Mouse (Mus musculus) limb, embryonic 12.5 days (tissue): ENCODE results near the gene Cpsf4. TPM values are rescaled to one million over a fixed set of nuclear protein-coding genes. Genes with fewer than 3 reads are reported as not detected.
A peak's percentile ranks its signal among the peaks of the same experiment; 100 is the strongest.
"Not testable (repeated sequence)": the region's sequence is repeated elsewhere in the genome, so short reads cannot be mapped to it uniquely, and the experiment has no call there.

Source experiments
- ATAC-seq: fragments of 200-750 bp; cut with Nextera tagmentation; 2 replicates; pipeline ENCODE4 v1.8.0; 2017; ENCODE audit warnings: low read depth, moderate TSS enrichment; ENCODE audit not compliant: insufficient number of reproducible peaks, insufficient read depth, low FRiP score, low TSS enrichment
- H3K27ac ChIP-seq: fragments of 300-500 bp; sonication (generic); 2 replicates; pipeline ENCODE4 v1.5.1; 2016; ENCODE audit warnings: mild to moderate bottlenecking, moderate library complexity
- H3K27me3 ChIP-seq: fragments of 300-500 bp; sonication (generic); 2 replicates; pipeline ENCODE4 v1.6.1; 2016; ENCODE audit warnings: mild to moderate bottlenecking, moderate library complexity
- H3K36me3 ChIP-seq: fragments of 300-500 bp; sonication (generic); 2 replicates; pipeline ENCODE4 v1.6.1; 2016; ENCODE audit warnings: mild to moderate bottlenecking, moderate library complexity
- H3K4me1 ChIP-seq: fragments of 300-500 bp; sonication (generic); replicated peaks from 2 replicates; pipeline ENCODE4 v1.6.1; 2016
- H3K4me2 ChIP-seq: fragments of 300-500 bp; sonication (generic); 2 replicates; pipeline ENCODE4 v1.6.1; 2016; ENCODE audit warnings: mild to moderate bottlenecking, moderate library complexity
- H3K4me3 ChIP-seq: fragments of 300-500 bp; sonication (generic); replicated peaks from 2 replicates; pipeline ENCODE4 v1.5.1; 2016; ENCODE audit warnings: mild to moderate bottlenecking
- H3K9ac ChIP-seq: fragments of 300-500 bp; sonication (generic); replicated peaks from 2 replicates; pipeline ENCODE4 v1.6.1; 2016; ENCODE audit warnings: mild to moderate bottlenecking, moderate library complexity
- H3K9me3 ChIP-seq: fragments of 300-500 bp; sonication (generic); 2 replicates; pipeline ENCODE4 v1.6.1; 2016; ENCODE audit warnings: mild to moderate bottlenecking, moderate library complexity
- WGBS: fragments of 180-500 bp; shearing (Covaris S2); methylation state at CpG from one replicate; pipeline ENCODE4 v1.1.7; 2016; 5-methylcytosine and 5-hydroxymethylcytosine counted together
- polyA plus RNA-seq: library from polyadenylated mRNA; unstranded; fragments of >200 nt; fragmentation: Nextera tagmentation; extraction: Ambion mirVana; gene quantifications from 2 replicates; pipeline ENCODE4 v1.2.1, GENCODE M21; 2016

Cpsf4 gene
- 65.9 and 67.2 TPM in 2 replicates for polyA plus RNA-seq

DNA sequence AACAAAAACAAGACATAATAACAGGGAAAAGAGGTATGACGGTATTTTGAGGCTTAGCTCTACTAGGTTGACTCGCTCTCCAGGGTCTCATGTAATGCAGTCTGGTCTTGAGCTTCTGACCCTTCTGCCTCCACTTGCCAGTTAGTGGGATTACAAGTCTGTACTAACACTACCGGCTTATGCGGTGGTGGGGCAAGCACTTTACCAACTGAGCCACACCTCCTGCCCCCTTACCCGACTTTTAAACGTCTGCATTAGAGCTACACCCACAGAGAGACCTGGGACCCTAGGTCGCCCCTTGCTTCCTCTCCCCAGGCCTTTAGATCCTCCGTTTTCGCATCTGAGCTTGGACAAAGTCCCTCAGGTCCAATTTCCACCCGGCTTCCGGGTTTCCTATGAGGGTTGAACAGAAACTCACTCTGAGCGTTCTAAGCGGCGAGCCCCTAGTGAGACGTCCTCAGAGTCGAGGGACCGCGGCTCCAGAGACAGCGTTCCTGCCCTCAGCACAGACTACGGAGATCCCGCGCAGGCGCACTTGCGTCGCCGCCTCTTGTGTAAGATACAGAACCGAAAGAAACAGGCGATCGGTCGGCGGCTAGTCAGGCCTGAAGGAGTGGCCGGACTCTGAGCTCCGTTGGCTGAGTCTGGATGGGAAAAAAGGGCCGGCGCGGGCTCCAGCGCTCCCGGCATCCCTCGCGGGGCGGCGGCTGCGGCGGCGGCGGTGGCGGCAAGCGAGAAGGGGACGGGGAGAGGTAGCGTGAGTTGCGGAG, at the start of gene Cpsf4, which contains the start of gene Ptcd1:
TSS of gene Cpsf4 (plus strand) at position 678 of the 770 bp plus-strand sequence.
TSS of gene Ptcd1 (minus strand) at position 573 of the 770 bp plus-strand sequence.
- H3K9ac ChIP-seq, result peak within 1 kb of the TSS; percentile 92
- peak within 1 kb of the TSS; percentile 86 for H3K27ac ChIP-seq
- H3K4me1 ChIP-seq, result peaks cover 23% of the 10 kb centered on the region
- WGBS, result under 1% methylated on average over 51 of the region's 51 CpGs
- ATAC-seq, result peak; percentile 94
- no peaks in the 10 kb centered on the region for H3K27me3 ChIP-seq
- H3K4me2 ChIP-seq, result peak within 1 kb of the TSS; percentile 91
- peak within 1 kb of the TSS; percentile 95 for H3K4me3 ChIP-seq
- H3K36me3 ChIP-seq, result peaks cover 51% of the 10 kb centered on the region
- no peaks in the 10 kb centered on the region for H3K9me3 ChIP-seq

DNA sequence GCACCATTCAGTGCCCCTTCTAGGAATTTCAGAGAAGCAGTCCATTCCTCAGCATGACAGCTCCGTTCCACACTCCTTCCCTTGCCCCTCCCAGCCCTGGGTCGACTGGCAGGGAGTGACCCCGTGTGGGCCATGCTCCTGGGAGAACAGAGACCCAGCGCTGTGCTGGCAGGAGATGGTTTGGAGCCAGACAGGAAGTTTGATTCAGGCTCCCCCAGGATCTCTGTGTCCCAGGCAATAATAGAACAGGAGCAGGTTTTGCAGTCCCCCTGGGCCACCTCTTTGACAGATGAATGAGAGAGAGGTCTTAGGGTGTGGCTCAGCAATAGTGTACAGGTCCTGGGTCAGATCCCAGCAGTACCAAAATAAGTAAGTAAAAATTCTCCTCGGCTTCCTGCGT, 49.0 kb upstream of the Cpsf4 start:
- no peak overlapping the region for H3K27ac ChIP-seq
- no peaks in the 10 kb centered on the region for H3K27me3 ChIP-seq
- no peak overlapping the region for H3K9ac ChIP-seq
- peaks cover 33% of the 10 kb centered on the region for H3K4me1 ChIP-seq
- H3K4me2 ChIP-seq, result no peak overlapping the region
- no peak for ATAC-seq
- peaks cover 13% of the 10 kb centered on the region for H3K36me3 ChIP-seq
- 59% methylated on average over 6 of the region's 6 CpGs for WGBS
- H3K4me3 ChIP-seq, result no peak overlapping the region
- no peaks in the 10 kb centered on the region for H3K9me3 ChIP-seq

DNA sequence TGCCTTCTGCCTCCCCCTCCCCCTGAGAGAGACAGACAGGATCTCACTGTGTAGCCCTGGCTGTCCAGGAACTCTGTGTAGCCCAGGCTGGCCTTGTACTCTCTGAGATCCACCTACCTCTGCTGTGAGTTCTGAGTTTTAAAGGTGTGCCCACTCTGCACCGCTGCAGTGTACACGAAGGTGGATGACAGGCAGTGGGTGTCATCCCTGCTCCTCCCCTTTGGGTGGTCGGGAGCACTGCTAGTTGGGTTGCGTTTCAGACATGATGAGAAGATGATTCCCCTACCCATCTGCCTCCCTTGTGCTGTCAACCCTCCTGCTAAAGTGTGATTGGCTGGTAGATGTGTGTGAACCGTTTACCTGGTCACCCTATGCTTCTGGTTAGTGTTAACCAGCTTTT, 48.6 kb upstream of the Cpsf4 start:
- ATAC-seq, result no peak
- peaks cover 17% of the 10 kb centered on the region for H3K36me3 ChIP-seq
- H3K4me2 ChIP-seq, result no peak overlapping the region
- no peaks in the 10 kb centered on the region for H3K27me3 ChIP-seq
- H3K27ac ChIP-seq, result no peak overlapping the region
- peaks cover 33% of the 10 kb centered on the region for H3K4me1 ChIP-seq
- no peaks in the 10 kb centered on the region for H3K9me3 ChIP-seq
- H3K9ac ChIP-seq, result no peak overlapping the region
- H3K4me3 ChIP-seq, result no peak overlapping the region
- 91% methylated on average over 5 of the region's 5 CpGs for WGBS

GRCm38 (mm10) chr5:145119385-145119784, 47.6 kb upstream of the Cpsf4 start:
- no peak for ATAC-seq
- H3K9me3 ChIP-seq, result no peaks in the 10 kb centered on the region
- H3K36me3 ChIP-seq, result peaks cover 26% of the 10 kb centered on the region
- 92% methylated on average over 2 of the region's 2 CpGs for whole genome bisulfite sequencing
- H3K27ac ChIP-seq, result no peak overlapping the region
- H3K4me2 ChIP-seq, result no peak overlapping the region
- no peak overlapping the region for H3K9ac ChIP-seq
- H3K4me3 ChIP-seq, result no peak overlapping the region
- no peaks in the 10 kb centered on the region for H3K27me3 ChIP-seq
- peaks cover 27% of the 10 kb centered on the region for H3K4me1 ChIP-seq

DNA sequence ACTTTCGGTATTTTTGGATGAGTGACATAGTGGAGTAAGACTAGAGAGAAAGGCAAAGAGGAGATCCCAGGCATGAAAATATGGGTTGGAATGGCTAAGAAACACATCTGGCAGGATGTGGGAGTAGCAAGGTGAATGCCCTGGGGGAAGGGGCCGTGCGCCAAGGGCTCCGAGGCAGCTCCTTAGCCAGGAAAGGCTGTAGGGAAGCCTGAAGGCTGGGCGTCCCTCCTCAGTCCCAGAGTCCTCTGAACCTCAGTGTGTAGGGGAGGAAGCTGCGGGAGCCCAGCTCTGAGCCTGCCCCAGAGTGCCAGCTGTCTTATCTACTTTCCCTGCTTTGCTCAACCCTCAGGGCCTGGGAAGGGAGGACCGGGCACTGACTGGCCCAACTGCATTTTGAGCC, 46.1 kb upstream of the Cpsf4 start:
- Histone ChIP-seq H3K9me3 (no peaks in the 10 kb centered on the region), H3K4me2 (no peak overlapping the region), H3K4me1 (peaks cover 17% of the 10 kb centered on the region), H3K9ac (0 out of 2 replicates have a peak overlapping the region, but pooled peaks have one; percentile 12), H3K27ac (0 out of 2 replicates have a peak overlapping the region, but pooled peaks have one; percentile 41), H3K27me3 (no peaks in the 10 kb centered on the region), H3K4me3 (no peak overlapping the region), H3K36me3 (peaks cover 41% of the 10 kb centered on the region)
- ATAC-seq, result no peak
- WGBS, result 52% methylated on average over 7 of the region's 7 CpGs

GRCm38 (mm10) chr5:145123396-145123795, 43.6 kb upstream of the Cpsf4 start:
- no peak overlapping the region for H3K4me3 ChIP-seq
- WGBS, result 94% methylated on average over 19 of the region's 19 CpGs

DNA sequence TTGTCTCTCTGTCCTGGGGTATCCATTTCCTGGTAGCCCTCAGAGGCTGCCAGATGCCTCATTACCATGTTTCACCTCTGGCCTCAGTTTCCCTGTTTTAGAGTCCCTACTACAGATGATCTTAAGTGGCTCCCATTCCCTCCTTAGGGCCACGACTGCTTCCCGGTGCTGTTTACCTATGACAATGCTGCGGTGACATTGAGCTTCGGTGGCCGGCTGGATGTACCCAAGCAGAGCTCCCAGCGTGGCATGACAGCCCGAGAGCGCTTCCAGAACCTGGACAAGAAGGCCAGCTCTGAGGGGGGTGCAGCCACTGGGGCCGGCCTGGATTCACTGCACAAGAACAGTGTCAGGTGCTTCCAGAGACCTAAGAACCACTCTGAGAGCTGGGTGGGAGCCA, 40.4 kb upstream of the Cpsf4 start:
- Histone ChIP-seq H3K27ac (no peak overlapping the region), H3K4me2 (no peak overlapping the region), H3K9ac (no peak overlapping the region), H3K4me1 (no peaks in the 10 kb centered on the region), H3K9me3 (no peaks in the 10 kb centered on the region), H3K36me3 (peaks cover 95% of the 10 kb centered on the region), H3K4me3 (no peak overlapping the region), H3K27me3 (no peaks in the 10 kb centered on the region)
- WGBS, result 95% methylated on average over 9 of the region's 9 CpGs
- ATAC-seq, result no peak

More at GRCm38 (mm10) chr5:145123396-145123795, 43.6 kb upstream of the Cpsf4 start:
- Histone ChIP-seq H3K4me2 (no peak overlapping the region), H3K27ac (no peak overlapping the region), H3K4me1 (peaks cover 6% of the 10 kb centered on the region), H3K27me3 (no peaks in the 10 kb centered on the region), H3K9ac (no peak overlapping the region), H3K36me3 (peaks cover 64% of the 10 kb centered on the region), H3K9me3 (no peaks in the 10 kb centered on the region)
- ATAC-seq, result no peak

DNA sequence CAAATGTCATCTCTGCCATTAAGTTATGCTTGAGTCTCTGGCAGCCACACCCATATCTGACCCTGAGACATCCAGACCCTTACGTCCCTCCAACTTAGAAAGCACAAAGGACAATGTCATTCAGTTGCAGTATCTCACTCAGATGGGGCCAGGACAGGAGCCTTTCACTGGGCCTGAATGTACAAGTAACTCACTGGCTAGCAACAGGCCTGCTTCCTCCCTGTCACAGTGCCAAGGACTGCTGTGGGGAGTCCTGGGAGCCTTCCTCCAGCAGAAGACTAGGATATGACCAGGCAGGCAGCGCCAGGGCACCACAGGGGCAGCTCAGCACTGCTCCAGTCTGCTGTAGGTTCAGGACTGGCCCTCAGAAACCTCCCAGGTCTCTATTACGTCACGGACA, 37.9 kb upstream of the Cpsf4 start:
- Histone ChIP-seq H3K4me1 (no peaks in the 10 kb centered on the region), H3K27me3 (no peaks in the 10 kb centered on the region), H3K27ac (no peak overlapping the region), H3K4me2 (no peak overlapping the region), H3K4me3 (no peak overlapping the region), H3K9me3 (no peaks in the 10 kb centered on the region), H3K36me3 (peaks cover 98% of the 10 kb centered on the region), H3K9ac (no peak overlapping the region)
- ATAC-seq, result no peak
- WGBS, result 91% methylated on average over 4 of the region's 4 CpGs

DNA sequence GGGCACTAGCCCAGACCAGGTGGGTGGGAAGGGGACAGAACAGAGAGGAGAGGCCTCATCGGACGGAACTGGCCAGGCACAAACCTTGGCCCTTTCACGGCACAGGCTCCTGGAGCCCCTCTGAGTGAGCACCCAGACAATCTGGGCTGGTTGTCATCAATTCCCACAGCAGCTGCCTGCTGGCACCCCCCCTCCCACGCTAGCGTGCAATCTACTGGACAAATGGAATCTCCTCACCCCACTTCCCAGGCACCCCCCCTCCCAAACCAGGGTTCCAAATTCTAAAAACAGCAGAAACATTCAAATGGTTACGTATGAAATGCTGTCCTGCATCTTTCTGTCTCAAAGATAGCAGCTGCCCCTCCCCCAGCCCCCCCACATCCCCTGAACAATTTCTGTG, 37.2 kb upstream of the Cpsf4 start:
- H3K4me1 ChIP-seq, H3K27me3 ChIP-seq, H3K27ac ChIP-seq, ATAC-seq, H3K4me3 ChIP-seq, H3K4me2 ChIP-seq, H3K9me3 ChIP-seq, H3K9ac ChIP-seq: not testable (repeated sequence)
- H3K36me3 ChIP-seq, result peaks cover 98% of the 10 kb centered on the region
- 95% methylated on average over 6 of the region's 6 CpGs for WGBS

GRCm38 (mm10) chr5:145130191-145130590, 36.8 kb upstream of the Cpsf4 start:
- H3K4me1 ChIP-seq, result no peaks in the 10 kb centered on the region
- H3K4me2 ChIP-seq, result no peak overlapping the region
- H3K9ac ChIP-seq, result no peak overlapping the region
- H3K27ac ChIP-seq, result no peak overlapping the region
- H3K36me3 ChIP-seq, result peaks cover 98% of the 10 kb centered on the region
- no peak overlapping the region for H3K4me3 ChIP-seq
- no peaks in the 10 kb centered on the region for H3K9me3 ChIP-seq
- no peaks in the 10 kb centered on the region for H3K27me3 ChIP-seq
- ATAC-seq, result no peak
- 92% methylated on average over 11 of the region's 11 CpGs for WGBS

- Histone ChIP-seq H3K4me2 (no peak overlapping the region), H3K27ac (no peak overlapping the region), H3K36me3 (peaks cover 96% of the 10 kb centered on the region), H3K9ac (no peak overlapping the region), H3K9me3 (no peaks in the 10 kb centered on the region), H3K4me1 (no peaks in the 10 kb centered on the region), H3K27me3 (no peaks in the 10 kb centered on the region), H3K4me3 (no peak overlapping the region)
- ATAC-seq, result no peak
- WGBS, result 96% methylated on average over 3 of the region's 3 CpGs
These were observed 36.0 kb upstream of the Cpsf4 start for GRCm38 (mm10) chr5:145130995-145131394.

DNA sequence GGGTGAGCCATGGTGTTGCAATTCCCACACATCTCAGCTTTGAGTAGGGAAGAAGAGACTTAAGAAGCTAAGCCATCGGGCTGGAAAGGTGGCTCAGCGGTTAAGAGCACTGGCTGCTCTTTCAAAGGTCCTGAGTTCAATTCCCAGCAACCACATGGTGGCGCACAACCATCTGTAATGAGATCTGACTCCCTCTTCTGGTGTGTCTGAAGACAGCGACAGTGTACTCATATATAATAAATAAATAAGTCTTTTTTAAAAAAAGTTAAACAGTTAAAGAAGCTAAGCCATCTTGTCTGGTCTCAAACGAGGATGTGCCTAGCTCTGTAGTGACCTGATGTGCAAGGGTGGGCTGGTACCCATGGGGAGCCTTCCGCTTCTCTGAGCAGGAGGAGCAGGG, 33.7 kb upstream of the Cpsf4 start:
- 90% methylated on average over 6 of the region's 6 CpGs for WGBS

More for the DNA sequence above, 33.7 kb upstream of the Cpsf4 start:
- ATAC-seq, H3K4me1 ChIP-seq, H3K4me3 ChIP-seq, H3K4me2 ChIP-seq, H3K27me3 ChIP-seq, H3K9me3 ChIP-seq, H3K9ac ChIP-seq, H3K27ac ChIP-seq: not testable (repeated sequence)
- peaks cover 89% of the 10 kb centered on the region for H3K36me3 ChIP-seq
